In genomic region chr10:66574846-66575535, GRCm38 (mm10) we compare ENCODE assay signal across 9 mouse cellular contexts.
DNase-seq lines count a peak whose midpoint lies in the region; ATAC-seq lines count a peak whose summit lies in the region.
"Had no signal": no experiment of that assay in that cellular context is flagged by ENCODE, and none has a peak within 500 bp of the region (broad histone marks: within the 10 kb centered on the region; RNA-seq: fewer than 3 reads in every experiment).

No protein-coding gene starts in this region.

- no peak overlapping the region for H3K4me2 ChIP-seq in heart, embryonic 12.5 days

- no peaks in the 10 kb centered on the region for H3K36me3 ChIP-seq in heart, embryonic 12.5 days

- no peak overlapping the region for H3K9ac ChIP-seq in heart, embryonic 12.5 days
- H3K9ac ChIP-seq: liver, embryonic 14.5 days had no signal

- H3K9me3 ChIP-seq in heart, embryonic 12.5 days (replicated peaks): no peaks in the 10 kb centered on the region

- no peaks in the 10 kb centered on the region for H3K27me3 ChIP-seq in heart, embryonic 12.5 days (replicated peaks)

- H3K4me3 ChIP-seq in heart, embryonic 12.5 days: no peak overlapping the region

- no peak for ATAC-seq in heart, embryonic 12.5 days (ENCODE audit: insufficient number of reproducible peaks, low FRiP score)
- no peak for ATAC-seq in inflammation-experienced regulatory T-cells, adult 6 months

- peak; percentile 56 for DNase-seq in heart, adult 11 months
- DNase-seq in 416B (ENCODE audit: low read depth): peak; percentile 7
- peak; percentile 73 to 82 for DNase-seq in cerebellum, postnatal 10 days
- peak; percentile 1 to 5 for DNase-seq in kidney, postnatal 36 days
- peak; percentile 39 to 51 for DNase-seq in right cerebral cortex, adult 2 months (ENCODE audit: low spot score in 2 of 2)
- DNase-seq in heart, postnatal 36 days: no peak

- intact Hi-C loops in heart, postnatal 36 days (cut with DNase I): no loop called here

- no peaks in the 10 kb centered on the region for H3K4me1 ChIP-seq in heart, embryonic 12.5 days (replicated peaks)

- WGBS in heart, embryonic 12.5 days: 49% methylated on average over 10 of the region's 10 CpGs

- H3K27ac ChIP-seq in heart, embryonic 12.5 days (ENCODE audit: poor library complexity, severe bottlenecking): no peak overlapping the region
- H3K27ac ChIP-seq: liver, embryonic 14.5 days had no signal

Comparison
In these comparisons a context has a peak if more than half of its experiments do, and no peak if none do; other contexts are left out.
1. DNase-seq: peak in heart, adult 11 months (single experiment), 416B (single experiment), cerebellum, postnatal 10 days (2 of 2), kidney, postnatal 36 days (2 of 2) and right cerebral cortex, adult 2 months (2 of 2); none in heart, postnatal 36 days (0 of 2).